Comparison of ENCODE assay signal across 19 mouse cellular contexts in genomic region chr8:54864761-54865064, GRCm38 (mm10). TPM values are rescaled to one million over a fixed set of nuclear protein-coding genes. Genes with fewer than 3 reads are reported as not detected.
DNase-seq lines count a peak whose midpoint lies in the region; ATAC-seq lines count a peak whose summit lies in the region.
"Had no signal": no experiment of that assay in that cellular context is flagged by ENCODE, and none has a peak within 500 bp of the region (broad histone marks: within the 10 kb centered on the region; RNA-seq: fewer than 3 reads in every experiment).

No protein-coding gene starts in this region.

- no peaks in the 10 kb centered on the region for H3K36me3 ChIP-seq in midbrain, embryonic 14.5 days (ENCODE audit: control insufficient read depth, insufficient read depth, low read length)
- H3K36me3 ChIP-seq: liver, embryonic 15.5 days had no signal

- peak overlapping the region; percentile 60 for H3K27ac ChIP-seq in midbrain, embryonic 14.5 days (replicated peaks; ENCODE audit: low read depth, low read length)
- H3K27ac ChIP-seq: heart, adult 2 months; liver, embryonic 15.5 days had no signal

- WGBS in midbrain, embryonic 14.5 days, result 25% methylated on average over 1 of the region's 1 CpGs

- H3K4me2 ChIP-seq in midbrain, embryonic 14.5 days (ENCODE audit: low read length), result no peak overlapping the region
- H3K4me2 ChIP-seq: liver, embryonic 15.5 days had no signal

- no peak overlapping the region for H3K4me3 ChIP-seq in midbrain, embryonic 14.5 days (replicated peaks; ENCODE audit: low read depth, low read length)
- H3K4me3 ChIP-seq: heart, adult 2 months; liver, embryonic 15.5 days had no signal

- peaks cover 12% of the 10 kb centered on the region; the same call in 1 of the 2 replicates for H3K4me1 ChIP-seq in midbrain, embryonic 14.5 days (ENCODE audit: control insufficient read depth, insufficient read depth, low read length)
- H3K4me1 ChIP-seq: liver, embryonic 15.5 days had no signal

- ATAC-seq in frontal cortex, adult (ENCODE audit: low TSS enrichment), result peak; percentile 64
- no peak for ATAC-seq in midbrain, embryonic 14.5 days (ENCODE audit: low FRiP score, low TSS enrichment)

- H3K27me3 ChIP-seq in midbrain, embryonic 14.5 days (ENCODE audit: control insufficient read depth, insufficient read depth, low read length), result no peaks in the 10 kb centered on the region
- H3K27me3 ChIP-seq: CH12.LX; liver, embryonic 15.5 days had no signal

- DNase-seq in frontal cortex, adult 2 months (ENCODE audit: extremely low spot score in 1 of 2, low spot score in 1 of 2), result no peak
- peak; percentile 12 for DNase-seq in right cerebral cortex, adult 18-20 months
- DNase-seq in right cerebral cortex, postnatal 4 days, result no peak
- DNase-seq in midbrain, embryonic 14.5 days, result peak; percentile 46
- no peak for DNase-seq in retina, postnatal 1 day
- no peak for DNase-seq in cerebellum, postnatal 25 days
- no peak for DNase-seq in spleen, adult 12 weeks (ENCODE audit: low spot score)
- DNase-seq: adrenal gland, adult 2 months; cerebellum, adult 8-10 months; embryo, embryonic 11 days; gastrocnemius, postnatal 14 days; heart, adult 2 months; kidney, adult 8-10 months; kidney, postnatal 25 days; lung, postnatal 10 days; thymus, postnatal 36 days had no signal

- H3K9ac ChIP-seq in midbrain, embryonic 14.5 days (replicated peaks; ENCODE audit: low read length), result no peak overlapping the region
- H3K9ac ChIP-seq: liver, embryonic 15.5 days had no signal

- no peaks in the 10 kb centered on the region for H3K9me3 ChIP-seq in midbrain, embryonic 14.5 days (ENCODE audit: control insufficient read depth, low read length)
- H3K9me3 ChIP-seq: liver, embryonic 15.5 days had no signal

RNA-seq across cellular contexts. Expression of gene Wdr17, which starts 22.3 kb away (rescaled TPM):
- polyA plus RNA-seq in frontal cortex, adult 2 months (2012; rRNA removed), result 23.9 and 24.7 TPM in 2 replicates
- polyA plus RNA-seq in midbrain, embryonic 14.5 days (2014; fragmentation: Nextera tagmentation; extraction: Ambion mirVana), result 15.2 and 19.0 TPM in 2 replicates
- polyA plus RNA-seq: adrenal gland, adult 2 months; heart, adult 2 months; liver, embryonic 15.5 days had no signal

Comparison
In these comparisons a context has a peak if more than half of its experiments do, and no peak if none do; other contexts are left out.
1. DNase-seq: peak in right cerebral cortex, adult 18-20 months (single experiment) and midbrain, embryonic 14.5 days (single experiment); none in frontal cortex, adult 2 months (0 of 2), right cerebral cortex, postnatal 4 days (single experiment), retina, postnatal 1 day (single experiment), cerebellum, postnatal 25 days (0 of 2) and spleen, adult 12 weeks (single experiment).